Mouse (Mus musculus) olfactory bulb, adult 2 months (tissue): ENCODE results near the gene Prr14.
"Not testable (repeated sequence)": the region's sequence is repeated elsewhere in the genome, so short reads cannot be mapped to it uniquely, and the experiment has no call there.

Experiments used
- CTCF ChIP-seq: fragments of 200-500 bp; IDR thresholded peaks from 2 replicates; pipeline ENCODE4 v1.5.1; 2012; ENCODE audit warnings: low read depth, mild to moderate bottlenecking, low read length, moderate library complexity; ENCODE audit not compliant: insufficient read depth
- POLR2A ChIP-seq: fragments of 200-500 bp; IDR thresholded peaks from 2 replicates; pipeline ENCODE4 v1.6.1; 2012; ENCODE audit warnings: mild to moderate bottlenecking, low read depth, low read length, moderate library complexity; ENCODE audit not compliant: insufficient read depth

DNA sequence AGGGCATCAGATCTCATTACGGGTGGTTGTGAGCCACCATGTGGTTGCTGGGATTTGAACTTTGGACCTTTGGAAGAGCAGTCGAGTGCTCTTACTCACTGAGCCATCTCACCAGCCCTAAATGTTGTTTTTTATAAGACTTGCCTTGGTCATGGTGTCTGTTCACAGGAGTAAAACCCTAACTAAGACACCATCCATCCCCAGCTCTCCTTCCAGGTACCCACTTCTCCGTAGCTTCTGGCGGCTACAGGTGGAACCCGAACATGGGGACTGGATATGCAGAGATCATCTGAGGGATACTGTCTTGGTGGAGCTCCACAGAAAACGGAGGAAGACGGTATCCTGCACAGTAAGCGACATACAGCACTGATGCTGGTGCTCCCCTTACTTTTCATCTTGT lies at the start of gene Prr14:
- TF ChIP-seq CTCF, POLR2A: not testable (repeated sequence)
